In the genomic region with DNA sequence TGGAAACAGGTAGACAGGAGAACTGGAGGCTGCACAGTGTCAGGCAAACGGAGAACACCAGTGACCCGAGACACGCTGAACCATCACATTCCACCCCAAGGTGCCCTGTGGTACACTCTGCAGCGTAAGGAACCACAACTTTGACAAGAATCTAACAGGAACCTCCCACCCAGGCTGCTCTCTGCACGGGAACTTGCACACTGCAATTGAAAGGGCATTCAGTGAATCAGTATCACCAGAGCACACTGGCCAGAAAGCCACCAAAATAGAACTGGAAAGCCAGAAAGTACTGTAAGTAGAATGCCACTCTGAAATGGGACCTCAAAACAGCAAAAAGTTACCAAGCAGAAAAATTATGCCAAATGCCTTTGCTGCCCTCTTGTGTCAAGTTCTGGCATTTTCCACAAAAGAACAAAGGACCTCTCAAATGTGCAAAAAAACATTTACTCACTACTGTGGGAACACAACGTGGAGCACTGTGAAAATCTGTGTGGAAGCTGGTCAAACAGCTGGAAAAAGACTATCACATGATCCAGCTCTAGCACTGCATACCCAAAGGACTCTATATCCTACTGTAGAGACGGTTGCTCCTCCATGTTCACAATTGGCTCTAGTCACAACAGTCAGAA, we compare ENCODE assay signal across 9 mouse cellular contexts. TPM values are rescaled to one million over a fixed set of nuclear protein-coding genes. Genes with fewer than 3 reads are reported as not detected.
DNase-seq lines count a peak whose midpoint lies in the region; ATAC-seq and TF ChIP-seq lines count a peak whose summit lies in the region.
"Had no signal": no experiment of that assay in that cellular context is flagged by ENCODE, and none has a peak within 500 bp of the region (broad histone marks: within the 10 kb centered on the region; RNA-seq: fewer than 3 reads in every experiment).

No protein-coding gene starts in this region.

- H3K4me3 ChIP-seq in cortical plate, adult 2 months (ENCODE audit: insufficient read depth, low read length), result no peak overlapping the region
- no peak overlapping the region for H3K4me3 ChIP-seq in midbrain, embryonic 12.5 days
- no peak overlapping the region for H3K4me3 ChIP-seq in stomach, postnatal 0 days (ENCODE audit: low read depth, low read length)
- H3K4me3 ChIP-seq: stomach, embryonic 15.5 days had no signal

- DNase-seq in 416B (ENCODE audit: low read depth) (peak; percentile 65), R1 (ENCODE audit: low read depth, low spot score) (peak; percentile 68)
- DNase-seq in gastrocnemius, adult 8-10 months (ENCODE audit: low spot score in 2 of 2), result peak; percentile 28 to 46
- peak; percentile 16 for DNase-seq in kidney, adult 11 months
- DNase-seq in left cerebral cortex, postnatal 14 days (ENCODE audit: low spot score in 2 of 2), result peak; percentile 87 to 89
- peak; percentile 64 for DNase-seq in stomach, postnatal 0 days (ENCODE audit: low spot score)

- H3K27ac ChIP-seq in cortical plate, adult 2 months (ENCODE audit: insufficient read depth, low read length), result no peak overlapping the region
- H3K27ac ChIP-seq in midbrain, embryonic 12.5 days (replicated peaks), result no peak overlapping the region
- H3K27ac ChIP-seq in stomach, postnatal 0 days (replicated peaks), result no peak overlapping the region
- H3K27ac ChIP-seq: stomach, embryonic 15.5 days had no signal

- 56% methylated on average over 7 of the region's 7 CpGs for WGBS in midbrain, embryonic 12.5 days
- 38% methylated on average over 7 of the region's 7 CpGs for WGBS in stomach, postnatal 0 days

- intact Hi-C loops in left cerebral cortex, postnatal 14 days (cut with DNase I), result loop anchor here (1.0 to 10.0 kb wide), 4 partner anchors 360 to 672 kb away; no protein-coding TSS in a partner anchor

- no peak overlapping the region for H3K9ac ChIP-seq in midbrain, embryonic 12.5 days (replicated peaks)
- no peak overlapping the region for H3K9ac ChIP-seq in stomach, postnatal 0 days (ENCODE audit: low read length)
- H3K9ac ChIP-seq: stomach, embryonic 15.5 days had no signal

- TF ChIP-seq POLR2A in cortical plate, adult 2 months (IDR thresholded peaks at IDR 0.05; ENCODE audit: extremely low read depth, insufficient read depth, low read length), result no peak

- H3K4me1 ChIP-seq in cortical plate, adult 2 months (ENCODE audit: control insufficient read depth, insufficient read depth, low read length), result no peaks in the 10 kb centered on the region
- H3K4me1 ChIP-seq in midbrain, embryonic 12.5 days, result no peaks in the 10 kb centered on the region
- no peaks in the 10 kb centered on the region for H3K4me1 ChIP-seq in stomach, postnatal 0 days (replicated peaks; ENCODE audit: control insufficient read depth, insufficient read depth)

- no peaks in the 10 kb centered on the region for H3K36me3 ChIP-seq in midbrain, embryonic 12.5 days
- no peaks in the 10 kb centered on the region for H3K36me3 ChIP-seq in stomach, postnatal 0 days (ENCODE audit: control insufficient read depth, insufficient read depth, low read length)
- H3K36me3 ChIP-seq: stomach, embryonic 15.5 days had no signal

- TF ChIP-seq EP300 in stomach, postnatal 0 days (optimal IDR thresholded peaks at IDR 0.05), result no peak

- ATAC-seq in midbrain, embryonic 12.5 days (ENCODE audit: low FRiP score, low read depth), result peak; percentile 63
- ATAC-seq in stomach, postnatal 0 days (ENCODE audit: low FRiP score, low TSS enrichment), result no peak

- no peak overlapping the region for H3K4me2 ChIP-seq in midbrain, embryonic 12.5 days (replicated peaks)
- no peak overlapping the region for H3K4me2 ChIP-seq in stomach, postnatal 0 days (replicated peaks; ENCODE audit: low read depth)
- H3K4me2 ChIP-seq: stomach, embryonic 15.5 days had no signal

- H3K9me3 ChIP-seq in midbrain, embryonic 12.5 days, result no peaks in the 10 kb centered on the region
- H3K9me3 ChIP-seq in stomach, postnatal 0 days (ENCODE audit: control insufficient read depth, low read length), result no peaks in the 10 kb centered on the region
- H3K9me3 ChIP-seq: stomach, embryonic 15.5 days had no signal

- TF ChIP-seq CTCF in cortical plate, adult 2 months (IDR thresholded peaks at IDR 0.05; ENCODE audit: extremely low read depth, insufficient read depth, low read length), result peak; percentile 66; the same call in 1 of the 2 replicates
- TF ChIP-seq CTCF in stomach, postnatal 0 days (IDR thresholded peaks at IDR 0.05; ENCODE audit: low read depth), result peak; percentile 98

- 0 out of 2 replicates have a peak, but pooled peaks cover 3% of the 10 kb centered on the region for H3K27me3 ChIP-seq in midbrain, embryonic 12.5 days
- no peaks in the 10 kb centered on the region for H3K27me3 ChIP-seq in stomach, postnatal 0 days (ENCODE audit: control insufficient read depth, insufficient read depth, low read length)
- H3K27me3 ChIP-seq: stomach, embryonic 15.5 days had no signal

RNA-seq across cellular contexts. Expression of a gene that starts 38.2 kb away (rescaled TPM):
- polyA plus RNA-seq in cortical plate, adult 2 months (2012; rRNA removed), result 5.1 and 6.0 TPM in 2 replicates
- total RNA-seq in gastrocnemius, adult 8-10 months (2022), result 1 to 10 TPM; 1.6 to 2.2 (median 1.9) TPM
- 1 to 10 TPM; 3.0 to 3.5 TPM for total RNA-seq in left cerebral cortex, postnatal 14 days (2021)
- 4.7 and 7.1 TPM in 2 replicates for polyA plus RNA-seq in midbrain, embryonic 12.5 days (2016; fragmentation: Nextera tagmentation; extraction: Ambion mirVana)
- polyA plus RNA-seq in stomach, postnatal 0 days (2015; fragmentation: Nextera tagmentation; extraction: Ambion mirVana), result 8.0 and 9.0 TPM in 2 replicates

RNA-seq across cellular contexts. Expression of a gene that starts 38.2 kb away (rescaled TPM):
- 16.6 and 17.3 TPM in 2 replicates for polyA plus RNA-seq in cortical plate, adult 2 months (2012; rRNA removed)
- total RNA-seq in gastrocnemius, adult 8-10 months (2022), result 10 to 100 TPM in 1 of 4 experiments, 1 to 10 TPM in 3; 7.3 to 10.4 (median 8.2) TPM
- 10 to 100 TPM; 17.3 to 20.1 TPM for total RNA-seq in left cerebral cortex, postnatal 14 days (2021)
- polyA plus RNA-seq in midbrain, embryonic 12.5 days (2016; fragmentation: Nextera tagmentation; extraction: Ambion mirVana), result 31.4 and 33.1 TPM in 2 replicates
- polyA plus RNA-seq in stomach, postnatal 0 days (2015; fragmentation: Nextera tagmentation; extraction: Ambion mirVana), result 39.0 and 39.9 TPM in 2 replicates

RNA-seq across cellular contexts. Expression of a gene that starts 56.3 kb away (rescaled TPM):
- polyA plus RNA-seq in cortical plate, adult 2 months (2012; rRNA removed), result 46.4 and 46.7 TPM in 2 replicates
- total RNA-seq in gastrocnemius, adult 8-10 months (2022), result 10 to 100 TPM; 50.4 to 56.5 (median 54.1) TPM
- total RNA-seq in left cerebral cortex, postnatal 14 days (2021), result 10 to 100 TPM; 58.3 to 62.7 TPM
- 23.4 and 23.7 TPM in 2 replicates for polyA plus RNA-seq in midbrain, embryonic 12.5 days (2016; fragmentation: Nextera tagmentation; extraction: Ambion mirVana)
- 29.5 and 31.3 TPM in 2 replicates for polyA plus RNA-seq in stomach, postnatal 0 days (2015; fragmentation: Nextera tagmentation; extraction: Ambion mirVana)

Comparison
In these comparisons a context has a peak if more than half of its experiments do, and no peak if none do; other contexts are left out.
1. DNase-seq: peak in every context shown above with its lines; median percentile 88 in left cerebral cortex, postnatal 14 days; 68 in R1; 65 in 416B; 64 in stomach, postnatal 0 days; 37 in gastrocnemius, adult 8-10 months; 16 in kidney, adult 11 months.